Mouse (Mus musculus): ENCODE measurements around the gene Man2b2.

Gene Man2b2

GRCm38 (mm10) chr5:36769603-36770002 lies 60.9 kb downstream of the Man2b2 start:
- DNase-seq (ENCODE audit: low read depth, low spot score): no peak

GRCm38 (mm10) chr5:36766958-36767703 lies 63.3 kb downstream of the Man2b2 start:
- no peak for DNase-seq (ENCODE audit: low read depth, low spot score)

GRCm38 (mm10) chr5:36759848-36760247 lies 70.6 kb downstream of the Man2b2 start:
- no peak for DNase-seq (ENCODE audit: low read depth, low spot score)

- DNase-seq (ENCODE audit: low read depth, low spot score): peak; percentile 44
Observed at GRCm38 (mm10) chr5:36757033-36757432, 73.4 kb downstream of the Man2b2 start.
